Comparison of ENCODE assay signal across 9 mouse cellular contexts in the genomic region with DNA sequence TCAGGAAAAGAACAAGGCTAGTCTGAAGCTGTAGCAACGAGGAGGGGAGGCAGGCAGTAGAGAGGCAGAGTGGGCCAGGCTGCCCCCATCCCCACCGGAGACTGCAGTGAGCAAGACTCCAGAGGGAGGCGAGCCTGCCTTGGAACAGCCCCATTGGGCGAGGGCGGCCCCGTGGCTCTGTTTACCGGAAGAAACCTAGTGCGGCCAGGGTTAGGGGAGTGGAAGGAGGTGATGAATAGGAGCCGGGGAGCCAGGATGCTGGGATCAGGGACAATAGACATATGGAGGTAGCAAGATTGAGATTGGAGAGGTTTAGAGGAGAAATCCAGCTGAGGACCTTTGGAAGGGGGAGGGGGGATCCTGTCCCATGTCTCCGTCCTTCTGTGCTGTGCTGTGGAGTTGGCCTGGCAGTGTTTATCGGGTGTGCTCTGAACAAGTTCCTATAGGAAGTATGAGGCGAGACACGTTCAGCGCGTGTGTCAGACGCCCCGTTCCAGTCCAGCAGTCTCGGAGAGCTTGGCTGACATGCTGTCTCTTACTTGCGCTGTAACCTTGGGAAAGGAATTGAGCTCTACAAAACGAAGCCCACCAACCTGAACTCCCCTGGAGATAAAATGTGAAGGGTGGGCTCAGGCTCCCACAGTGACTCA. TPM values are rescaled to one million over a fixed set of nuclear protein-coding genes. Genes with fewer than 3 reads are reported as not detected.
DNase-seq lines count a peak whose midpoint lies in the region; ATAC-seq and TF ChIP-seq lines count a peak whose summit lies in the region.
"Had no signal": no experiment of that assay in that cellular context is flagged by ENCODE, and none has a peak within 500 bp of the region (broad histone marks: within the 10 kb centered on the region; RNA-seq: fewer than 3 reads in every experiment).

No protein-coding gene starts in this region.

- 0 out of 2 replicates have a peak overlapping the region, but pooled peaks have one; percentile 20 for H3K9ac ChIP-seq in lung, embryonic 14.5 days
- H3K9ac ChIP-seq in forebrain, embryonic 11.5 days (ENCODE audit: low read length): peak overlapping the region; percentile 30; the same call in 1 of the 2 replicates
- no peak overlapping the region for H3K9ac ChIP-seq in neural tube, embryonic 12.5 days

- H3K4me3 ChIP-seq in lung, embryonic 14.5 days (ENCODE audit: low read depth, low read length): no peak overlapping the region
- peak overlapping the region; percentile 5; the same call in 1 of the 2 replicates for H3K4me3 ChIP-seq in forebrain, embryonic 11.5 days (ENCODE audit: low read depth, low read length)
- H3K4me3 ChIP-seq in limb, embryonic 10.5 days: peak overlapping the region; percentile 41
- H3K4me3 ChIP-seq in neural tube, embryonic 12.5 days: no peak overlapping the region

- no peaks in the 10 kb centered on the region for H3K9me3 ChIP-seq in lung, embryonic 14.5 days (ENCODE audit: low read depth, low read length)
- H3K9me3 ChIP-seq in forebrain, embryonic 11.5 days (ENCODE audit: control insufficient read depth, low read length): no peaks in the 10 kb centered on the region
- H3K9me3 ChIP-seq in limb, embryonic 10.5 days (replicated peaks): no peaks in the 10 kb centered on the region
- no peaks in the 10 kb centered on the region for H3K9me3 ChIP-seq in neural tube, embryonic 12.5 days

- 0 out of 2 replicates have a peak overlapping the region, but pooled peaks have one; percentile 5 for H3K27ac ChIP-seq in lung, embryonic 14.5 days (ENCODE audit: low read depth)
- H3K27ac ChIP-seq in forebrain, embryonic 11.5 days (ENCODE audit: low read depth, low read length): no peak overlapping the region
- H3K27ac ChIP-seq in limb, embryonic 10.5 days: peak overlapping the region; percentile 72
- no peak overlapping the region for H3K27ac ChIP-seq in neural tube, embryonic 12.5 days

- peaks cover 30% of the 10 kb centered on the region for H3K4me1 ChIP-seq in lung, embryonic 14.5 days (ENCODE audit: insufficient read depth)
- peaks cover 27% of the 10 kb centered on the region for H3K4me1 ChIP-seq in forebrain, embryonic 11.5 days (replicated peaks; ENCODE audit: control insufficient read depth, insufficient read depth, low read length)
- peaks cover 63% of the 10 kb centered on the region for H3K4me1 ChIP-seq in limb, embryonic 10.5 days
- peaks cover 70% of the 10 kb centered on the region for H3K4me1 ChIP-seq in neural tube, embryonic 12.5 days

- ATAC-seq in lung, embryonic 14.5 days (ENCODE audit: insufficient read depth): peak; percentile 33; the same call in 1 of the 2 replicates
- no peak; the same call in 1 of the 2 replicates for ATAC-seq in forebrain, embryonic 11.5 days (replicated peaks; ENCODE audit: low FRiP score)
- no peak for ATAC-seq in neural tube, embryonic 12.5 days (ENCODE audit: low FRiP score, low read depth)

- no peak for TF ChIP-seq CTCF in lung, embryonic 14.5 days (IDR thresholded peaks at IDR 0.05; ENCODE audit: low read depth)

- peak; percentile 76 for DNase-seq in lung, embryonic 14.5 days
- no peak for DNase-seq in lung, postnatal 36 days
- DNase-seq in forebrain, embryonic 11.5 days (ENCODE audit: low spot score): no peak
- DNase-seq in limb, embryonic 10.5 days (ENCODE audit: low spot score): peak; percentile 69
- DNase-seq in right cerebral cortex, adult 18-20 months: no peak
- DNase-seq in cerebellum, adult 9-11 months: no peak
- no peak for DNase-seq in gastrocnemius, adult 8-10 months (ENCODE audit: low spot score in 2 of 2)

- 6% methylated on average over 20 of the region's 20 CpGs for WGBS in lung, embryonic 14.5 days
- 12% methylated on average over 20 of the region's 20 CpGs for WGBS in forebrain, embryonic 11.5 days
- 15% methylated on average over 20 of the region's 20 CpGs for whole genome bisulfite sequencing in limb, embryonic 10.5 days
- WGBS in neural tube, embryonic 12.5 days: 22% methylated on average over 20 of the region's 20 CpGs

- H3K4me2 ChIP-seq in lung, embryonic 14.5 days: peak overlapping the region; percentile 52
- H3K4me2 ChIP-seq in forebrain, embryonic 11.5 days (ENCODE audit: low read depth, low read length, severe bottlenecking): peak overlapping the region; percentile 32; the same call in 1 of the 2 replicates
- peak overlapping the region; percentile 42 for H3K4me2 ChIP-seq in neural tube, embryonic 12.5 days (replicated peaks)

- no peaks in the 10 kb centered on the region for H3K36me3 ChIP-seq in lung, embryonic 14.5 days (ENCODE audit: insufficient read depth)
- H3K36me3 ChIP-seq in forebrain, embryonic 11.5 days (ENCODE audit: control insufficient read depth, insufficient read depth, low read length): no peaks in the 10 kb centered on the region
- H3K36me3 ChIP-seq in limb, embryonic 10.5 days: no peaks in the 10 kb centered on the region
- H3K36me3 ChIP-seq in neural tube, embryonic 12.5 days: no peaks in the 10 kb centered on the region

- H3K27me3 ChIP-seq in lung, embryonic 14.5 days (ENCODE audit: insufficient read depth, low read length): no peaks in the 10 kb centered on the region
- no peaks in the 10 kb centered on the region for H3K27me3 ChIP-seq in forebrain, embryonic 11.5 days (ENCODE audit: control insufficient read depth, insufficient read depth, low read length)
- H3K27me3 ChIP-seq in limb, embryonic 10.5 days (ENCODE audit: low read depth, poor library complexity, severe bottlenecking): peaks cover 50% of the 10 kb centered on the region
- H3K27me3 ChIP-seq in neural tube, embryonic 12.5 days (replicated peaks): no peaks in the 10 kb centered on the region

RNA-seq across cellular contexts. Expression of a gene that starts 17.7 kb away (rescaled TPM):
- polyA plus RNA-seq in lung, embryonic 14.5 days (2014; fragmentation: Nextera tagmentation; extraction: Ambion mirVana): 0.62 and 1.0 TPM in 2 replicates
- polyA plus RNA-seq in forebrain, embryonic 11.5 days (2014; fragmentation: Nextera tagmentation; extraction: Ambion mirVana): 2.5 and 2.6 TPM in 2 replicates
- polyA plus RNA-seq in limb, embryonic 10.5 days (2016; fragmentation: Nextera tagmentation; extraction: Ambion mirVana): 0.24 and 0.41 TPM in 2 replicates
- polyA plus RNA-seq in neural tube, embryonic 12.5 days (2016; fragmentation: Nextera tagmentation; extraction: Ambion mirVana): 2.1 and 2.9 TPM in 2 replicates
- under 1 TPM in 1 of 4 experiments, not detected in 3; 0.29 TPM for total RNA-seq in gastrocnemius, adult 8-10 months (2022)

RNA-seq across cellular contexts. Expression of a gene that starts 31.1 kb away (rescaled TPM):
- polyA plus RNA-seq in lung, embryonic 14.5 days (2014; fragmentation: Nextera tagmentation; extraction: Ambion mirVana): 17.2 and 17.6 TPM in 2 replicates
- 1.2 and 1.4 TPM in 2 replicates for polyA plus RNA-seq in forebrain, embryonic 11.5 days (2014; fragmentation: Nextera tagmentation; extraction: Ambion mirVana)
- polyA plus RNA-seq in limb, embryonic 10.5 days (2016; fragmentation: Nextera tagmentation; extraction: Ambion mirVana): 0.18 and 0.56 TPM in 2 replicates
- 3.5 and 4.9 TPM in 2 replicates for polyA plus RNA-seq in neural tube, embryonic 12.5 days (2016; fragmentation: Nextera tagmentation; extraction: Ambion mirVana)
- 10 to 100 TPM; 11.0 to 30.6 (median 17.9) TPM for total RNA-seq in gastrocnemius, adult 8-10 months (2022)
- total RNA-seq: MEL had no signal

Comparison
In these comparisons a context has a peak if more than half of its experiments do, and no peak if none do; other contexts are left out.
1. DNase-seq: peak in lung, embryonic 14.5 days (single experiment) and limb, embryonic 10.5 days (single experiment); none in lung, postnatal 36 days (single experiment), forebrain, embryonic 11.5 days (single experiment), right cerebral cortex, adult 18-20 months (single experiment), cerebellum, adult 9-11 months (single experiment) and gastrocnemius, adult 8-10 months (0 of 2).
2. H3K27ac ChIP-seq: peak in lung, embryonic 14.5 days (single experiment) and limb, embryonic 10.5 days (single experiment); none in forebrain, embryonic 11.5 days (single experiment) and neural tube, embryonic 12.5 days (single experiment).
3. H3K4me3 ChIP-seq: peak in forebrain, embryonic 11.5 days (single experiment) and limb, embryonic 10.5 days (single experiment); none in lung, embryonic 14.5 days (single experiment) and neural tube, embryonic 12.5 days (single experiment).
4. Peak in every context shown above with its lines, with median percentiles within 50 percentile points of each other: H3K4me2 ChIP-seq.